Mouse (Mus musculus) lung, adult 2 months (tissue): ENCODE results near the gene Ipmk. TPM values are rescaled to one million over a fixed set of nuclear protein-coding genes. Genes with fewer than 3 reads are reported as not detected.

ENCODE experiments used
- DNase-seq: peaks from one replicate; pipeline ENCODE4 v3.0.0; 2022
- H3K4me1 ChIP-seq: fragments of 200-500 bp; 2 replicates; pipeline ENCODE4 v1.6.1; 2011; ENCODE audit warnings: low read length; ENCODE audit not compliant: control insufficient read depth, insufficient read depth
- H3K4me3 ChIP-seq: fragments of 200-500 bp; replicated peaks from 2 replicates; pipeline ENCODE3; 2011; ENCODE audit warnings: low read depth, mild to moderate bottlenecking, control low read depth, low read length; ENCODE audit errors: extremely low read depth
- CTCF ChIP-seq: fragments of 200-500 bp; IDR thresholded peaks from 2 replicates; pipeline ENCODE4 v1.5.1; 2011; ENCODE audit warnings: mild to moderate bottlenecking, low read length, control low read depth; ENCODE audit not compliant: insufficient read depth
- POLR2A ChIP-seq: fragments of 200-500 bp; IDR thresholded peaks from 2 replicates; pipeline ENCODE4 v1.6.1; 2011; ENCODE audit warnings: low read depth, mild to moderate bottlenecking, control low read depth, low read length, borderline replicate concordance; ENCODE audit errors: extremely low read depth
- WGBS: fragments of 180-500 bp; shearing (Covaris S2); methylation state at CpG from one replicate; pipeline ENCODE4 v1.1.7; 2018; 5-methylcytosine and 5-hydroxymethylcytosine counted together
- polyA plus RNA-seq: library from polyadenylated mRNA; depleted of rRNA; stranded (reverse); fragments of >200 nt; gene quantifications from 2 replicates; pipeline ENCODE4 v1.2.3, GENCODE M21; 2012; rRNA removed

The Ipmk gene
- polyA plus RNA-seq, 1 experiment = 12.4 TPM

- Histone ChIP-seq H3K4me1 (no peaks in the 10 kb centered on the region), H3K4me3 (no peak overlapping the region)
- 58% methylated on average over 8 of the region's 8 CpGs for WGBS
- TF ChIP-seq POLR2A (no peak), CTCF (no peak)
- no peak for DNase-seq
Measured at GRCm38 (mm10) chr10:71476471-71477080, 129.0 kb downstream of the Ipmk start.

DNA sequence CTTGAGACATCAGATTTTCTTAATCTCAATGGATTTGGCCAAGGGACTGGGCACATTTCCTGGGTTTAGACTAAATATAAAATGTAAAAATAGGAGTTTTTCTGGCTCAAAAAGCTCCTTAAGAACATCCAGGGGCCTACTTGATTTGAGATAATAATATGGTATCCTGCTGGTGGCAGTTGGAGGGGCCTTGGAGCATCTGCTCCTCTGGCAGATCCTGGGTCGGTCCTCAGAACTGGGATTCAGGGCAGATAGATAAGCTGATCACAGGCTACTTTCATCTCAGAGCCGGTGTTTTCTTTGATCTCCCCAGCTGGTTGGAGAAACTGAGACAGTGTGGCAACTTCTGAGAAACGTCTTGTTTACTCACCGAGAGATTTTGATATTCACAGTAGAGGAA is 129.6 kb downstream of the Ipmk start:
- no peak overlapping the region for H3K4me3 ChIP-seq
- TF ChIP-seq POLR2A = no peak
- TF ChIP-seq CTCF = no peak
- H3K4me1 ChIP-seq = no peaks in the 10 kb centered on the region
- 44% methylated on average over 4 of the region's 4 CpGs for WGBS
- no peak for DNase-seq

GRCm38 (mm10) chr10:71479700-71480325 is 132.2 kb downstream of the Ipmk start:
- 13% methylated on average over 8 of the region's 8 CpGs for WGBS
- H3K4me1 ChIP-seq = no peaks in the 10 kb centered on the region
- TF ChIP-seq POLR2A (no peak), CTCF (peak; percentile 98)
- no peak overlapping the region for H3K4me3 ChIP-seq
- DNase-seq = peak; percentile 50

Other genes with a start within 250 kb of the Ipmk start
- gene Bicc1, start 188.1 kb upstream of the Ipmk start, polyA plus RNA-seq = 22.8 and 23.5 TPM in 2 replicates
- 4.5 and 5.1 TPM in 2 replicates for gene Tfam, start 109.5 kb upstream of the Ipmk start, polyA plus RNA-seq
- gene Ube2d1, start 62.5 kb upstream of the Ipmk start, polyA plus RNA-seq = 31.4 and 34.3 TPM in 2 replicates
- gene Cisd1, start 2.8 kb upstream of the Ipmk start, polyA plus RNA-seq = 35.7 and 40.6 TPM in 2 replicates